Mouse (Mus musculus) testis, postnatal 14 days (tissue): ENCODE results near the gene Gtf2ird2.

Experiments used
- DNase-seq: peaks from one replicate; pipeline ENCODE4 v3.0.0; 2021; ENCODE audit warnings: low spot score

Gtf2ird2 gene

DNA sequence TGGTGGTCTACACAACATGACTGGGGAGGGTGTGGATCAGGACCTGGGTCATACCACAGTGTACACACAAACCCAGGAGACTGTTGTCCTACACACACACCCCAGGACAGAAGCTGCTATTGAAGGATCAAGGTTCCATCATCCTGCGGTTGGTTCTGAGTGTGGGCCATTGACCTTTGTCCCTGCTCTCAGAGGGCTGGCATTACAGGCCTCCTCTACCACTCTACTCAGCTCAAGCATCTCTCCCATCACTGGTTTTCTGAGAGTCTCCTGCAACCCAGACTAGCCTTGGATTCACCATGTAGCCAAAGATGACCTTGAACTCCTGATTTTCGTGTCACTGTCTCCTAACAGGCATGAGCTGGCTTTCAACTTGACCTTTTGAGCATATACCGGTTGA lies 52.4 kb downstream of the Gtf2ird2 start:
- DNase-seq, result no peak

DNA sequence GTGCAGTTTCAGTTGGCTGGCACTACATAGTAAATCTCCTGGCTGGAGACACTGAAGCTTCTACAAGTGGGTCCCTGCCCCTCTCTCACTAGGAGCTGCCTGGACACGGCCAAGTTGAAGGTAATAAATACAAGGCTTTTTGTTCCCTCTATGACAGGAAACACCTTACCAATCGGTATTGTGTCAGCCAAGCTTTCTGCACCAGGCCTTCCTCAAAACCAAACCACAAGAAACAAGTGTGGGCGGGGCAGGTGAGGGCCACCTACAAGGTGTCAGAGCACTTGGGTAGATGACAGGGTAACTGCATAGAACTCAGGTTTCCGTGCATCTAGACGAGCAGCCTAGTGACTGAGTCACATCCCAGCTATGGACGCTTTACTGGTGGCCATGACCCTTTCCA lies 53.0 kb downstream of the Gtf2ird2 start:
- no peak for DNase-seq

GRCm38 (mm10) chr5:134237508-134237907 lies 53.7 kb downstream of the Gtf2ird2 start:
- DNase-seq, result no peak

DNA sequence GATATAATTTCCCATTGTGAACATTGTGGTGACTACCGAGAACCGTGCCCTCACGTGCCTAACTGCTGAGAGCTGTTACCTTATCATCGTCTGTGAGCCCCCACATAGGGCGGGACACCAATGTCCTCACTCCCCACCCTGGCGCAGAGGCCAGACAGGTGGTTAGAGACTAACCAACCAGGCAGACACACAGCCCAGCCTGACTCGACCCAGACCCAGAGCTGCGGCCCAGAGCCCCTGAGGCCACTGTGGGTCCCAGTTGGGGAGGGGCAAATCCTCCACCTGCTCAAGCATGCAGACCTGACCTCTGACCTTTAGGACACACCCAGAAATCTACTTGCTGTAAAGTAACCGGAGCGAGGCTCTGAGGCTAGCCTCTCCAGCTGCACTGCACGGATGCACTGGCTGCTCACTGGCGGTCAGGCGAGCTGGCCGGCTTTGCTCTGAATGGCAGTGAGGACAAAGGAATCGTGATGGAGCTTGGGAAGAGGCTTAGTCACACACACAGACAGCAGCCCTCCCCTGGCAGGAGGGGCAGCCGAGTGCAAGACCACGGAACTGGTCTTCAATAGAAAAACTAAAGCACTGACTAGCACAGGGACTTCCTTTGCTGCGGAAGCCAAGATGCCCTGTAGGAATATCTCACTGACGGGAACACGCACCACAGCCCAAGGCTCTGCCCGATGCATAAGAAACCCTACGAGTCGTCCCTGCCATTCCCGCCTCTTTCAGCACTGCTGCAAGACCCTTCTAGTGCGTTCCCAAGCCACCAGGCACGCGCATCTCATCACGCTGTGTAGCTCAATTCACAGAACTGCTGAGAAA lies 54.3 kb downstream of the Gtf2ird2 start:
- no peak for DNase-seq

GRCm38 (mm10) chr5:134241831-134242230 lies 58.0 kb downstream of the Gtf2ird2 start:
- DNase-seq, result no peak

GRCm38 (mm10) chr5:134243661-134244436 lies 60.0 kb downstream of the Gtf2ird2 start:
- DNase-seq, result no peak

DNA sequence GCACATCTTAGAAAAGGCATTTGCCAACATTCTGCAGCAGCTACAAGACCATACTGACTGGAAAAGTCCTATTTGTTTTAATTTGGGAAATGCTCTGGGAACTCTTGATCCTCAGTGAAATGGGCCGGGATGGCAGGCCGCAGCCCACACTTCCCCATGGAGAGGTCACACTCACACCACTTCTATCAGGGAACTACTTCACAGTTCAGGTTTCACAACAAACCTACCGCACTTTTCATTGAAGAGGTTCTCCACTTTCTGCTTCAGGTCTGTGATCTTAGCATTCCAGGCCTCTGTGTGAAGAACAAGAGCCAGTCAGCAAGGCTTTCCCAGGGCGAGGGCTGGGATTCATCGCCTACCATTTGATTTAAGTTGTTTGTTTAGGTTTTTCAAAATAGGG lies 61.1 kb downstream of the Gtf2ird2 start:
- no peak for DNase-seq

- DNase-seq, result no peak
Observed at GRCm38 (mm10) chr5:134246146-134246545, 62.3 kb downstream of the Gtf2ird2 start.

DNA sequence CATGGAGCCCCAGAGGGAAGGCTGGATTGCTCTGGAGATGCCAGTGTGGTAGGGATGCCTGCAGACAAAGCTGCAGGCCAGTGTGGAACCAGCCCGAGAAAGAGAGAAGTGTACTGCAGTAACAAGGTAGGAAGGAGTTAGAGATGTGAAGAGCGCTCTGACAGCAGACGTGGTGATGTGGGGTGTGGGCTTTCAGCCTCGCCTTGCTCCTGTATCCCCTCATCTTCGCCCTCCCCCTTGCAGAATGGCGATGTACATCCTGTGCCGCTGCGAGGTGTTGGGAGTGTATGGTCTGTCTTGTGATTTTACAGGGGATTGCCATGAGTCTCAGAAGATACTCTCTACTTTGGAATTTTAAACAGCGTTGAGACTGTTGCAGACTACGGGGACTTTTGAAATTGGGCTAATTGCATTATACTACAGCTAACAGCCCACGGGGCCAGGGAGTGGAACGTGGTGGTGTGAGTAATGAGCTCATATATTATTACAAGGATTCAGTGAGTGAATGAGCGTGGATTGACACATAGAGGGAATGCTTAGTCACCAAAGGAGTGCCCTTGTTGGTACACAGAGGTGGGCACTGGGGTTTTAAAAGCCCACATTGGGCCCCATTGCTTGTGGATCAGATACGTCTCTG lies 64.9 kb downstream of the Gtf2ird2 start:
- no peak for DNase-seq

DNA sequence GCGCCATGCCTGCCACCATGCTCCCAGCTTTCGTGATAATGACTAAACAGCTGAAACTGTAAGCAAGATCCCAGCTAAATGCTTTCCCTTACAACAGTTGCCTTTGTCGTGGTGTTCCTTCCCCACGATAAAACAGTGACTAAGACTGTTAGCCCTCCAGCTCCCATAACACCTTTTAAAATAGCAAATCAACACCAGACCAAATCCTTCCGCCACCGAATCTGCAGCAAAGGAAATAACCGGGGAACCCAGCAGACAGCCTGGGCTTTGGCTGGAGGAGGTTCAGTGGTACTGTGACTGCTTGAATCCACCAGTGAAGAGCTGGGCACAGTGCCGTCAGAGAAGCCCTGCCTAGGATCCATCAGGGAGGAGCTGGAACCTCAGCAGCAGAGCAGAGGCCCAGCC lies 65.4 kb downstream of the Gtf2ird2 start:
- DNase-seq, result no peak

- no peak for DNase-seq
Observed at GRCm38 (mm10) chr5:134250601-134251000, 66.8 kb downstream of the Gtf2ird2 start.

DNA sequence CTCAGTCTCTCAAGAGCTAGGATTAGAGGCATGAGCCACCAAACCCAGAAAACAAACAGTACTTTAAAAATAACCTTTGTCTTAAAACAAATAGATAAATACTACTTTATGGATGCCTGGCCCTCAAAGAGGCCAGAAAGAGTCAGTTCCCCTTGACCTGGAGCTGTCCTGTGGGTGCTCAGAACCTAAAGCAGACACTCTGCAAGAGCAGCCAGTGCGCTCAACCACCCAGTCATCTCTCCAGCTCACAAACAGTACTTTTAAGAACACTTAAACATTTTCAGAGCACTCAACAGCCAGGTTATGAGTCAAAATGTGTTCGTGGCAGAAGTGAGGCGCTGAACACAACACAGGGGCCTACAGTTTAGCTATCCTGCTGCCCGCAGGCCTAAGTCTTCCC lies 67.3 kb downstream of the Gtf2ird2 start:
- DNase-seq, result no peak

GRCm38 (mm10) chr5:134253806-134254205 lies 70.0 kb downstream of the Gtf2ird2 start:
- no peak for DNase-seq

DNA sequence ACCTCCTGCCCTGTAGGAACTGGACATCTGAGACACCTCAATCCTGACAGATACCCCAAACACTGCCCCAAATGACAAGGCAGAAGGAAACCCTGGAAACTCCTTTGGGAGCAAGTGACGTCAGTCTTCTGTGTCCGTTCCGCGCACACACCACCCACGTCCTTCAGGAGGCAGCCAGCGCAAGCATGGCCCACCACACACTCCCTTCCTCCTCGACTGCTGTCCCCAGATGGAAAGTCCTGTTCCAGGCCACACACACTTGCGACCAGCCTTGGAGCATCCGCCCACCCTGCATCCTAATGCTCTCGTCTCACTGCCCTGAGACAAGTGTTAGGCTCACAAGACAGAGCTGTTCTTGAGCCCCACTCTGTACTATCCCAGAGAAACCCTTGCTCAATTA lies 71.5 kb downstream of the Gtf2ird2 start:
- no peak for DNase-seq

DNA sequence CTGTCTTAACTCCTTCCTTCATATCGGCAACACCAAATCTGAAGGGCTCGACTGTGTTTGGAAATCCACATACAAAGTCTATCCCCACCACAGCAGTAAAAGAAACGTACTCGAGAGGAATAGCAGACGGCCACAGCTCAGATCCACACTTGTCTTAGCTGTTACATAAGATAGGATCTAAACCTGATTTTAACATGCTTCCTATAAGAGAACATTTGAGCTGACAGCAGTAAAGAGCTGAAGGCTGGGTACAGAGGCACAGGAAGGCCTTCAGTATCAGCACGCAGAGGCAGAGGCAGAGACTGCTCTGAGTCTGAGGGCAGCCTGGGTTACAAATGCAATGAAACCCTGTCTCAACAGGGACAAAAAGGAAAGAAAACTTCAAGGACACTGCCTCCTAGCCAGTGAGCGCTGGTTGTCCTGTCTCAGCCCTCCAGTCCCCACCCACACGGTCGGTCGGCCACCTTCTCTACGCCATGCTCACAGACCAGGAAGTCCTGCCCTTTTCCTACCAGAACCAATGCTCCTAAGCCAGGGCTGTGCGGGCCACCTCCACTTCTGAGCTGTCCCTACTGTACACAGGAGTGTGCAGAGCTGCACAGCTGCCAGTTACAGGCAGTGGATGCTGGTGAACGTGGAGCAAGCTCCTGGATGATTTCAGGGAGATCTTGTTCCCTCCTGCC lies 73.7 kb downstream of the Gtf2ird2 start:
- DNase-seq, result no peak

GRCm38 (mm10) chr5:134258395-134258794 lies 74.6 kb downstream of the Gtf2ird2 start:
- no peak for DNase-seq

DNA sequence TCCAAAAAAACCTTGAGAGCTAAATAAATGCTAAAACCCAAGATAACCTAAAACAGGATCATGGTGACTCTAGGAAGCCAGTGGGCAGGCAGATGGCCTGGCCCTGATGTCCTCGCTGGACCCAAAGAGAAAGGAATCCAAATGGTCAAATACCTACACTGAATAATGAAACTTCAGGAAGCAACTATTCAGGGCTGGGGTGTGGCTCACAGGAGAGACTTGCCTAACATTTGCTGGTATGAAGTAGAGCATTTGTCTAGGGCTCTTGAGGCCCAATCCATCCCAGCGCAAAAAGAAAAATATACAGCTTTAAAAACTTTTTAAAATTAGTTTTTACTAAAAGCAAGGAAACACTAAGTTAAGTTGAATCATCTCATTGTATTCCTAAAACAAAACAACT lies 75.1 kb downstream of the Gtf2ird2 start:
- DNase-seq, result no peak

DNA sequence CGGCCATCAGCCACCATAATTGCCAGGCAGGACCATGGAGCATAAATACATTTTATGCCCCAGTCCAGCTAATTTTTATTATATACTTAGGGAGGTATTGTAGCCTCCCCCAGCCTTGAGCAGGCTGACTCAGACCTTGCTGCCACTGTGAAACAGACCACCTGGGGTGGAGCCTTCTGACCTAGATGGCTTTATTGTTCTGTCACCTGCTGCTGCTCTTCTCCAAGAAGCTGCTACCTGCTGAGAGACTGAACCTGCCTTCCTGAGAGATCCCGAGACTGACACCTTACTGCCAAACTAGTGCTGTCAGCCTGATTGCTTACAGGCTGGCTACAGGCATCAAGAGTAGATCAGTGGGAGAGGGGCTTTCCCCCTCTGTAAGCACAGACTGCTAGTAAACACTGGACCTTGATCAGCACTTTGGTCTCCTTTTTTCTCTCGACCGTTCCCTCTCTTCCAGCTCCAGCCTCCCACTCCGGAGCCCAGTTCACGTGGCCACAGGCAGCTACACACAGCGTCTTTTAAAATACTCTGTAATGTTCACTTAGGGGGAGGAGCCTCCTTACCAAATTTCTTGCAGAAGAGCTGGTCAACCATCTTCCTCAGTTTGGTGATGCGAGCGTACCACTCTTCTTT lies 76.3 kb downstream of the Gtf2ird2 start:
- DNase-seq, result no peak

- no peak for DNase-seq
Observed at GRCm38 (mm10) chr5:134265890-134266289, 82.1 kb downstream of the Gtf2ird2 start.

DNA sequence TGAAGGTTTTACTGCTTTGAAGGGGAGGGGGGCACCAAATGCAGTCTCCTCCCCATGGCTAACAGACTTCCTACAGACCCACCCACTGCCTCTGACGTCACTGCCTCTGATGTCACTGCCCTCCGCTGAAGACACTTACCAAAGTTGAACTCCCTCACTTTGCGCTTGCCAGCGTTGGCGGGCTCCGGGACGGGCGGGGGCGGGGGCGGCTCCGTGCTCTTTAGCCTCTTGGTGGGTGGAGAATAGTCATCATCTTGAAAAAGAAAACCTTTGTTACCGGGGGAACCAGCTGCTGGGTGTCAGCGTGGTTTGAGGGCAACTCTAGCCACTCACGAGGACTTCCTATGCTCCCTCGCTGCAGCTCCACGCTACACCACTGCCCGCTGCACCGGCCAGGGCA lies 82.6 kb downstream of the Gtf2ird2 start:
- peak; percentile 19 for DNase-seq

- no peak for DNase-seq
Observed at GRCm38 (mm10) chr5:134268751-134269150, 84.9 kb downstream of the Gtf2ird2 start.

GRCm38 (mm10) chr5:134269751-134270150 lies 85.9 kb downstream of the Gtf2ird2 start:
- DNase-seq, result no peak
